Mouse (Mus musculus) brain, embryonic 14.5 days (tissue): ENCODE measurements around the gene Tal1.

ENCODE experiments used
- CTCF ChIP-seq: fragments of 200-500 bp; IDR thresholded peaks from 2 replicates; pipeline ENCODE4 v1.5.1; 2012; ENCODE audit warnings: inconsistent platforms, mild to moderate bottlenecking, moderate library complexity, borderline replicate concordance; ENCODE audit not compliant: insufficient read depth, insufficient read length; ENCODE audit errors: extremely low read depth
- POLR2A ChIP-seq: fragments of 200-500 bp; IDR thresholded peaks from 2 replicates; pipeline ENCODE4 v1.6.1; 2012; ENCODE audit warnings: mild to moderate bottlenecking, inconsistent platforms, borderline replicate concordance; ENCODE audit not compliant: poor library complexity, insufficient read depth, insufficient read length, severe bottlenecking; ENCODE audit errors: extremely low read depth

GRCm38 (mm10) chr4:115083031-115083430 lies 26.8 kb downstream of the Tal1 start:
- TF ChIP-seq CTCF (no peak), POLR2A (no peak)
